Mouse (Mus musculus): ENCODE measurements at regions not wholly inside any gene's neighbourhood (a gene's known extent, or its start where the extent isn't known, plus 50 kb on each side); places are given as distances from the start of the nearest gene placed in this dataset.

DNA sequence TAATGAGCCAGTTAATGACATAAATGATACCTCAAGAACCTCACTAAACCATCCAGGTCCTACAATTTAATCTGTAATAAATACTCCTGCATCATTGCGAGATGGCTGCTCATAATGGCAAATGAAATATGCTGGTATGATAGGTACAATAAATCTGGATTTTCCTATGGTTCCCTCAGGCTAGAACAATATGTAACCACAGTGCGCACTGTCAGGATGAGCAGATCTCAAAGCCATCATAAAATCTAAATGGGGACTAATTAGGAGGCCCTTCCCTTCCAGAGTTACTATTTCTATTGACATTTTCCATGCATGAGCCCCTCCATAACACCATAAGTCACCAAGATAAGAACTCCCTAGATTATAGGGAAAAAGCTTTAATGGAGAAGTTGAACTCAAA lies 379.8 kb downstream of the Gpd2 start:
- no peak for TF ChIP-seq CTCF (IDR thresholded peaks at IDR 0.05; ENCODE audit: low read depth)
- Histone ChIP-seq H3K9me3 (ENCODE audit: control insufficient read depth) (no peaks in the 10 kb centered on the region), H3K4me3 (ENCODE audit: low read depth, low read length) (peak overlapping the region; percentile 29; the same call in 1 of the 2 replicates), H3K27me3 (replicated peaks; ENCODE audit: control insufficient read depth, insufficient read depth, low read length) (no peaks in the 10 kb centered on the region), H3K27ac (ENCODE audit: low read depth, low read length) (no peak overlapping the region), H3K36me3 (ENCODE audit: control insufficient read depth, insufficient read depth) (no peaks in the 10 kb centered on the region), H3K4me2 (replicated peaks; ENCODE audit: low read depth) (no peak overlapping the region), H3K9ac (ENCODE audit: low read depth, low read length) (no peak overlapping the region), H3K4me1 (replicated peaks; ENCODE audit: control insufficient read depth, insufficient read depth, low read length) (no peaks in the 10 kb centered on the region)
- 72% methylated on average over 2 of the region's 2 CpGs for WGBS
- no peak for ATAC-seq

DNA sequence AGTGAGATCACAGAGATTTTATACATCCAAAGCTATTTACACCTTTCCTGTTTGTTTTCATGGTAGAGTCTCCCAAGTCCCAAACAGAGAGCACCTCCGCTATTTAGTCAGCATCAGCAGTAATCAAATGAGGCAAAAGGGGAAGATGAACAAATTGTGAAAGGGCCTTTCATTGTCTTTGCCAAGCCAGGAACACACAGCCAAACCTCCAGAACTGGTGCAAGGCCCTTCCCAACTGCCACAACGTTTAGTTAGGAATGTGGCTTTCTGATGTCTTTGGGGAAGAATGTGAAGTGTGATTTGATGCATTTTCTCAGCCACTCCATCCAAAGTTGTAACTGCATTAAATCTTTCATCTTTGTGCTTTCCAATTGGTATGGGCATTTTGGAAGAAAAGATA lies 353.6 kb upstream of the Galnt5 start:
- Histone ChIP-seq H3K9me3 (ENCODE audit: control insufficient read depth) (no peaks in the 10 kb centered on the region), H3K36me3 (ENCODE audit: control insufficient read depth, insufficient read depth) (no peaks in the 10 kb centered on the region), H3K9ac (ENCODE audit: low read depth, low read length) (no peak overlapping the region), H3K4me3 (ENCODE audit: low read depth, low read length) (no peak overlapping the region), H3K27ac (ENCODE audit: low read depth, low read length) (no peak overlapping the region), H3K27me3 (replicated peaks; ENCODE audit: control insufficient read depth, insufficient read depth, low read length) (no peaks in the 10 kb centered on the region), H3K4me2 (replicated peaks; ENCODE audit: low read depth) (no peak overlapping the region), H3K4me1 (replicated peaks; ENCODE audit: control insufficient read depth, insufficient read depth, low read length) (no peaks in the 10 kb centered on the region)
- no peak for TF ChIP-seq CTCF (IDR thresholded peaks at IDR 0.05; ENCODE audit: low read depth)
- ATAC-seq: no peak
- WGBS: 50% methylated on average over 2 of the region's 2 CpGs

DNA sequence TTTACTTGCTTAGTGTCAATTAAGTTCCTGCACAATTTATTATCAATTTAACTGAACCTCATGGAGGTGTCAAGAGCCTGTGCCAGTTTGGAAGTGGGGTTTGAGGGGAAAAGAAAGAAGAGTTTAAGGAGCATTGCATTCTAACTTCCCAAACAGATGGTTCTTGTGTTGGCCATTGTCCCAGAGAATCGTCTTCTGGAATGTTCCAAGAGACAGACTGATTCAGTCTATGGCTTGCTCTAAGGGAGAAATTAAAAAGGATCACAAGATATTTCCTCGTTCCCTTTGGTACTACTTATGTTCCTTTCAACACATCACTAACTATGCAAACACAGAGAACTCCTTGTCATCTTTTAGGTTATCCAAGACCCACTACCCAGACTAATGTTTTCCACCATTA lies 353.1 kb upstream of the Galnt5 start:
- WGBS: 81% methylated on average over 2 of the region's 2 CpGs
- H3K9ac ChIP-seq (ENCODE audit: low read depth, low read length): no peak overlapping the region

DNA sequence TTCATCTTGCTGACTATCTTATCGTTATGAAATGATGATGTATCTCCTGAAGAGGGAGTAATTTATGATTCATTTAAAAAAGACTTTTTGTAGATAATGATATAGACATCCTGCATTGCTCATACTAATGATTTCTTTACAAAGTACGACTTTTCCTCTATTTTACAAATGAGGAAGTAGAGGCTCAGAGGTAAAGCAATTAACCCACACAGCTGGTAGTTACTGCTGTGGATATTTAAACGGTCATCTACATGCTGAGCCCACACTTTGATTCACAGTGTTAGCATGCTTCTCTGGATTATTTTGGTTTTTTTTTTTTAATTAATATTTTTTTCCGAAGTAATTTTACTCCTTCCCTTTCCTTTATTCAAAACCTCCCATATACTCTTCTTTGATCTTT lies 348.7 kb upstream of the Galnt5 start:
- H3K27me3 ChIP-seq (replicated peaks; ENCODE audit: control insufficient read depth, insufficient read depth, low read length): no peaks in the 10 kb centered on the region
- no peaks in the 10 kb centered on the region for H3K36me3 ChIP-seq (ENCODE audit: control insufficient read depth, insufficient read depth)
- H3K4me1 ChIP-seq (replicated peaks; ENCODE audit: control insufficient read depth, insufficient read depth, low read length): no peaks in the 10 kb centered on the region
- H3K9ac ChIP-seq (ENCODE audit: low read depth, low read length): no peak overlapping the region
- no peaks in the 10 kb centered on the region for H3K9me3 ChIP-seq (ENCODE audit: control insufficient read depth)
- WGBS: 71% methylated on average over 4 of the region's 4 CpGs
- no peak overlapping the region for H3K27ac ChIP-seq (ENCODE audit: low read depth, low read length)
- TF ChIP-seq CTCF (IDR thresholded peaks at IDR 0.05; ENCODE audit: low read depth): no peak
- no peak for ATAC-seq
- no peak overlapping the region for H3K4me3 ChIP-seq (ENCODE audit: low read depth, low read length)
- H3K4me2 ChIP-seq (replicated peaks; ENCODE audit: low read depth): no peak overlapping the region

More for the DNA sequence above, 353.1 kb upstream of the Galnt5 start:
- no peak for ATAC-seq
- Histone ChIP-seq H3K27ac (ENCODE audit: low read depth, low read length) (no peak overlapping the region), H3K36me3 (ENCODE audit: control insufficient read depth, insufficient read depth) (no peaks in the 10 kb centered on the region), H3K9me3 (ENCODE audit: control insufficient read depth) (no peaks in the 10 kb centered on the region), H3K4me3 (ENCODE audit: low read depth, low read length) (no peak overlapping the region), H3K4me2 (replicated peaks; ENCODE audit: low read depth) (no peak overlapping the region), H3K4me1 (replicated peaks; ENCODE audit: control insufficient read depth, insufficient read depth, low read length) (no peaks in the 10 kb centered on the region), H3K27me3 (replicated peaks; ENCODE audit: control insufficient read depth, insufficient read depth, low read length) (no peaks in the 10 kb centered on the region)
- TF ChIP-seq CTCF (IDR thresholded peaks at IDR 0.05; ENCODE audit: low read depth): no peak

DNA sequence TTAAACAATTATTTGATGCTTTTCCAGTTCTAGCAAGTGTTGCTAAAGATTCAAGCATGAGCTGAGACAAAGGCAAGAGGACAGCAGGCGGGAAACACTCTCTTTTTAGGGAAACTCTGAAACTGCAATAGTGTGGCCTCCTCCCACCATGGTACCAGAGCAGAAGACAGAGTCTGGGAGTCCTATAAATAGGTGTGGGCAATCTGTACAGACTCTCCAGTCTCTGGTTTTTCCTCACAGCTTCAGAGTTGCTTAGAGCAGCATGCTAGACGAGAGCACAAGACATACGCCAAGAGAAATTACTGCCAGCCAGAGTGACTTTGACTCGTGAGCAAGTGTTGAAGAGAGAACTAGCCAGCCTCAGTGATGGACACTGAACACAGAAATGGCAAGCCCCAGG lies 340.3 kb upstream of the Galnt5 start:
- Histone ChIP-seq H3K36me3 (ENCODE audit: control insufficient read depth, insufficient read depth) (no peaks in the 10 kb centered on the region), H3K9ac (ENCODE audit: low read depth, low read length) (no peak overlapping the region), H3K4me3 (ENCODE audit: low read depth, low read length) (no peak overlapping the region), H3K27ac (ENCODE audit: low read depth, low read length) (no peak overlapping the region), H3K9me3 (ENCODE audit: control insufficient read depth) (no peaks in the 10 kb centered on the region), H3K27me3 (replicated peaks; ENCODE audit: control insufficient read depth, insufficient read depth, low read length) (no peaks in the 10 kb centered on the region), H3K4me1 (replicated peaks; ENCODE audit: control insufficient read depth, insufficient read depth, low read length) (no peaks in the 10 kb centered on the region), H3K4me2 (replicated peaks; ENCODE audit: low read depth) (no peak overlapping the region)
- 82% methylated on average over 4 of the region's 4 CpGs for WGBS
- no peak for ATAC-seq
- TF ChIP-seq CTCF (IDR thresholded peaks at IDR 0.05; ENCODE audit: low read depth): no peak

DNA sequence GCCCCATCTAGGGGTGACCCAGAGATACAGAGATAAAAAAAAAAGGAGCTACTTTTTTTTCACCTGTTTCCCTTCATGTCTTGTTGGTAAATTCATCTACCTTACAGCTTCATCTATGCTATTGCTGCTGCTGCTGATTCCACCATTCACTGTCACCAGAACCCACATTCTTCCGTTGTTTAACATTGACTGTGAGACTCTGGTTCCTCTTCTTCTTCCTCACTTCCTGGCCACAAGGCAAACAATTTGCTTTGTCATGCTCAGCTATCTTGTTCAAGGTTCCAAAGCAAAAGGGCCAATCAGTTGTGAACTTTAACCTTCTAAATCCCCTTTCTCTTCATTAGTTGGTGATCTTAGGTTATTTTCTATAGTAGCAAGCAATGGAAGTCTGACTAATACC lies 335.8 kb upstream of the Galnt5 start:
- no peak for TF ChIP-seq CTCF (IDR thresholded peaks at IDR 0.05; ENCODE audit: low read depth)
- H3K27me3 ChIP-seq (replicated peaks; ENCODE audit: control insufficient read depth, insufficient read depth, low read length): no peaks in the 10 kb centered on the region
- 73% methylated on average over 1 of the region's 1 CpGs for WGBS
- H3K27ac ChIP-seq (ENCODE audit: low read depth, low read length): no peak overlapping the region
- ATAC-seq: no peak
- H3K36me3 ChIP-seq (ENCODE audit: control insufficient read depth, insufficient read depth): no peaks in the 10 kb centered on the region
- no peak overlapping the region for H3K4me2 ChIP-seq (replicated peaks; ENCODE audit: low read depth)
- no peak overlapping the region for H3K4me3 ChIP-seq (ENCODE audit: low read depth, low read length)
- no peaks in the 10 kb centered on the region for H3K4me1 ChIP-seq (replicated peaks; ENCODE audit: control insufficient read depth, insufficient read depth, low read length)
- H3K9ac ChIP-seq (ENCODE audit: low read depth, low read length): no peak overlapping the region
- no peaks in the 10 kb centered on the region for H3K9me3 ChIP-seq (ENCODE audit: control insufficient read depth)

DNA sequence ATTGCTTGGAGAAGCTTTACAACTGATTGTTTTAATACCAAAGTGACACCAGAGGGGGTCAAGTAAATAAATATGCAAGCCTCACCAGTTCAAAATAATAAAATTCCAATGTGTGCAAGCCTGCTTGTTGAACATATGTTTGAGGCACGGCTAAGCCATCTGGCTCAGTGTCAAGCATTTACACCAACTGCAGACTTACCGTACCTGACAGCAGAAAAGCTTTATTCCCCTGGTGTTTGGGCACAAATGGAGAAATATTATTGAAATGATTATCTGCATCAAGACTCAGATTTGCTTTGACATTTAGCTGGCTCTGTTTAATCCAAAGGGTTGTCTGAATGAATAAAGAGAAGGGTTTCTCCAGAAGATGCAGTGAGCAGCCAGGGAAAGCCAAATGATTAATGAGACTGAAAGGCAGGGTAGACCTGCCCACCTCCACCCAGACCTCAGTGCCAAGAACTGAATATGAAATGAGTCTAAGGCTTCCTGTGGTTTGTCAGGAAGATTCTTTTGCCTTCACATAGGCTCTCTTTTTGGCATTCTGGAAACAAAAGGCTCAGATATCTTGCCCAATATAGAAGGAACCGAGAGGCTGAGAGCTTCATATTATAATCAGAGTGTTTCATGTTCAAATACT lies 325.6 kb upstream of the Galnt5 start:
- H3K4me3 ChIP-seq (ENCODE audit: low read depth, low read length): no peak overlapping the region
- no peak overlapping the region for H3K9ac ChIP-seq (ENCODE audit: low read depth, low read length)
- 64% methylated on average over 3 of the region's 3 CpGs for WGBS
- H3K4me1 ChIP-seq (replicated peaks; ENCODE audit: control insufficient read depth, insufficient read depth, low read length): no peaks in the 10 kb centered on the region
- H3K27ac ChIP-seq (ENCODE audit: low read depth, low read length): no peak overlapping the region
- ATAC-seq: no peak
- H3K27me3 ChIP-seq (replicated peaks; ENCODE audit: control insufficient read depth, insufficient read depth, low read length): no peaks in the 10 kb centered on the region
- H3K9me3 ChIP-seq (ENCODE audit: control insufficient read depth): no peaks in the 10 kb centered on the region
- no peak for TF ChIP-seq CTCF (IDR thresholded peaks at IDR 0.05; ENCODE audit: low read depth)
- no peaks in the 10 kb centered on the region for H3K36me3 ChIP-seq (ENCODE audit: control insufficient read depth, insufficient read depth)
- H3K4me2 ChIP-seq (replicated peaks; ENCODE audit: low read depth): no peak overlapping the region
